ENCODE assay signal across 17 mouse cellular contexts in genomic region chr10:11886237-11886636, GRCm38 (mm10).
"Had no signal": no experiment of that assay in that cellular context is flagged by ENCODE, and none has a peak within 500 bp of the region (broad histone marks: within the 10 kb centered on the region; RNA-seq: fewer than 3 reads in every experiment).

No protein-coding gene starts in this region.

- ATAC-seq: hindbrain, embryonic 16.5 days; inflammation-experienced regulatory T-cells, adult 6 months; intestine, embryonic 15.5 days; intestine, postnatal 0 days had no signal

- DNase-seq: gastrocnemius, adult 2 months; gastrocnemius, postnatal 10 days; gastrocnemius, postnatal 25 days; heart, adult 18-20 months; heart, postnatal 10 days; heart, postnatal 4 days; kidney, adult 18-20 months; kidney, adult 8-10 months; kidney, postnatal 10 days; kidney, postnatal 25 days; kidney, postnatal 4 days; liver; liver, embryonic 13.5 days had no signal
